Mouse (Mus musculus): ENCODE measurements at regions not wholly inside any gene's neighbourhood (a gene's known extent, or its start where the extent isn't known, plus 50 kb on each side); places are given as distances from the start of the nearest gene placed in this dataset.

DNA sequence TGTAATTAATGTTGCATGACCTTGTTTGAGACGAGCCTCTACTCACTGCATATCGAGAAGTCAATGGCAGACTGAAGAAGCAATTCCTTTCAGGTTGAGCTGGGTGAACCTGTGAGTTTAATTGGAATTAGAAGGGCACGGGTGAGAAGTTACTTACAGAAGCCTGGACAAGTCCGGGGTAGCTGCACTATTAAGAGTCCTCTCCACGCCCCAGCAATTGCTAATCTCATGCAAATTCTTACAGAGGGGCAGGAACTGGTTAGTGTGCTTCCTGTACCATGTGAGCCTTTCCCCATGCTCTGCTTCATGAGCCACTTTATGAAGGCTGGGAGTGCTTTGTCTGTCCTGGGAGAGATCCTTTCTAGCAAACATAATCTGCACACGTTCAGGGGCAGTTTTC is 142.5 kb downstream of the Dkk1 start:
- Histone ChIP-seq H3K36me3 (ENCODE audit: control insufficient read depth, insufficient read depth) (no peaks in the 10 kb centered on the region), H3K4me3 (no peak overlapping the region), H3ac (ENCODE audit: control insufficient read depth, insufficient read length) (no peak overlapping the region), H3K4me2 (ENCODE audit: low read depth) (no peak overlapping the region), H3K79me2 (ENCODE audit: control insufficient read depth, insufficient read depth) (no peaks in the 10 kb centered on the region), H3K27me3 (ENCODE audit: control insufficient read depth, insufficient read depth, insufficient read length) (no peaks in the 10 kb centered on the region)
- TF ChIP-seq USF1 (IDR thresholded peaks at IDR 0.05; ENCODE audit: low read depth) (no peak), REST (IDR thresholded peaks at IDR 0.05; ENCODE audit: insufficient read depth, insufficient read length) (no peak), TCF12 (IDR thresholded peaks at IDR 0.05; ENCODE audit: insufficient read depth, poor library complexity, severe bottlenecking) (no peak), POLR2A (IDR thresholded peaks at IDR 0.05; ENCODE audit: insufficient read length, low read depth) (no peak), SRF (IDR thresholded peaks at IDR 0.05; ENCODE audit: control insufficient read depth, insufficient read length, low read depth) (no peak)

DNA sequence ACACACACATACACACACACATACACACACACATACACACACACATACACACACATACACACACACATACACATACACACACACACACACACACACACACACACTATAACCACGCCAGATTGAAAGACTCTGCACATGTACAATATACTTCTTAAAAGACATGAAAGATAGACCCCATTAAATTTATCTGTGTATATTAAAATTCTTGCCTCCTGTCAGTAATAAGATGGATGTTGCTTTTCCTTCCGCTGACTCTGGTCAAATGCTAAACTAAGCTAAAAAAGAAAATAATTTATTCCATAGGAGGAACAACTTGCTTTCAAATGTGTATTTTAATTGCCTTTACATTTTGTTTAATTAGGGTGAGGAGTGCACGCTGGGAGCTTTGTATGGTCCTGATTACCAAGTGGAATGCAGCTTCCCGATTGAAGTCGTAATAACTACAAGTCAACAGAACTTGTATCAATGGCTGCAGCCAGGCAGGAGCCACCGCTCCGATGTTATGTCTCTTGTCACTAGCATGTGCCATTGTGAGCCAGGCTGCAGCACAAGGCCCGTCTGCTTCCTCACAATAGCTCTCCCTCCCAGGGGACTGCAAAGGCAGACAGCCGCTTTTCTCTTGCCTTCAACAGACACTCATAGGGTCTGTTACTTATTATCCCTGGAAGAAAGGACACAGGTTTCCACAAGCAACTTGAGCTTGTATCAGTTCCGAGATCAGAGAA is 129.7 kb downstream of the Dkk1 start:
- no peak overlapping the region for H3K4me3 ChIP-seq
- TF ChIP-seq CEBPB (IDR thresholded peaks at IDR 0.05; ENCODE audit: insufficient read depth, poor library complexity, severe bottlenecking) (no peak), MYOD1 (IDR thresholded peaks at IDR 0.05; ENCODE audit: control insufficient read depth in 1 of 3, insufficient read length in 2 of 3, low read depth in 2 of 3) (no peak), TCF12 (IDR thresholded peaks at IDR 0.05; ENCODE audit: insufficient read depth, poor library complexity, severe bottlenecking) (no peak), MAX (IDR thresholded peaks at IDR 0.05; ENCODE audit: low read depth) (no peak), REST (IDR thresholded peaks at IDR 0.05; ENCODE audit: insufficient read depth, insufficient read length) (no peak), USF1 (IDR thresholded peaks at IDR 0.05; ENCODE audit: low read depth) (no peak), TCF3 (IDR thresholded peaks at IDR 0.05; ENCODE audit: insufficient read length, low read depth) (no peak), SRF (IDR thresholded peaks at IDR 0.05; ENCODE audit: control insufficient read depth, insufficient read length, low read depth) (no peak), MYOG (IDR thresholded peaks at IDR 0.05; ENCODE audit: control insufficient read depth in 1 of 3, insufficient read depth in 1 of 3, insufficient read length in 2 of 3, low read depth in 2 of 3) (no peak), E2F4 (IDR thresholded peaks at IDR 0.05; ENCODE audit: insufficient read depth) (no peak), POLR2A (IDR thresholded peaks at IDR 0.05; ENCODE audit: insufficient read length, low read depth) (no peak), POLR2AphosphoS2 (IDR thresholded peaks at IDR 0.05; ENCODE audit: insufficient read length, low read depth) (no peak)
- H3K4me2 ChIP-seq (ENCODE audit: low read depth) = no peak overlapping the region
- H3K36me3 ChIP-seq (ENCODE audit: control insufficient read depth, insufficient read depth) = no peaks in the 10 kb centered on the region
- no peaks in the 10 kb centered on the region for H3K79me2 ChIP-seq (ENCODE audit: control insufficient read depth, insufficient read depth)
- H3K27me3 ChIP-seq (ENCODE audit: control insufficient read depth, insufficient read depth, insufficient read length) = no peaks in the 10 kb centered on the region
- no peak overlapping the region for H3ac ChIP-seq (ENCODE audit: control insufficient read depth, insufficient read length)

DNA sequence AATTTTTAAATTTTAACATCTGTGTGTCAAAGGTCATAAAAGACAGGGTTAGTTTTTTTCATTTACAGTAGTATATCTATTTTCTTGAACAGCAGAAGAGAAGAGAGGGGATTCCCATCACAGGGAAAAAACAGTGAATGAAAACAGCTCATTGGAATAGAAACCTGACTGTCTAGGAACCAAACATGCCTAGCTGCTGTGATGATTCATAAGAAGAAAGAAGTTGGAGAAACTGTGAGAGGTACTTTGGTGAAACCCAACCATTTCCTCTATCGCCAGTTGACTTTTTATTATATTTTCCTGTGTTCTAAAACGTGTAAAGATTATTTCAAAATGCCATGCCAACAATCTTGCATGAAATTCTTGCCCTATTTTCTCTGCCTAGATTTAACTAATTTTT is 123.8 kb downstream of the Dkk1 start:
- no peak overlapping the region for H3K4me3 ChIP-seq
- TF ChIP-seq CEBPB (IDR thresholded peaks at IDR 0.05; ENCODE audit: insufficient read depth, poor library complexity, severe bottlenecking) (no peak), MYOD1 (IDR thresholded peaks at IDR 0.05; ENCODE audit: control insufficient read depth in 1 of 3, insufficient read length in 2 of 3, low read depth in 2 of 3) (no peak), E2F4 (IDR thresholded peaks at IDR 0.05; ENCODE audit: insufficient read depth) (no peak), POLR2AphosphoS2 (IDR thresholded peaks at IDR 0.05; ENCODE audit: insufficient read length, low read depth) (no peak), TCF3 (IDR thresholded peaks at IDR 0.05; ENCODE audit: insufficient read length, low read depth) (no peak), SRF (IDR thresholded peaks at IDR 0.05; ENCODE audit: control insufficient read depth, insufficient read length, low read depth) (no peak), USF1 (IDR thresholded peaks at IDR 0.05; ENCODE audit: low read depth) (no peak), MAX (IDR thresholded peaks at IDR 0.05; ENCODE audit: low read depth) (no peak), MYOG (IDR thresholded peaks at IDR 0.05; ENCODE audit: control insufficient read depth in 1 of 3, insufficient read depth in 1 of 3, insufficient read length in 2 of 3, low read depth in 2 of 3) (no peak), REST (IDR thresholded peaks at IDR 0.05; ENCODE audit: insufficient read depth, insufficient read length) (no peak), POLR2A (IDR thresholded peaks at IDR 0.05; ENCODE audit: insufficient read length, low read depth) (no peak), TCF12 (IDR thresholded peaks at IDR 0.05; ENCODE audit: insufficient read depth, poor library complexity, severe bottlenecking) (no peak)
- no peaks in the 10 kb centered on the region for H3K36me3 ChIP-seq (ENCODE audit: control insufficient read depth, insufficient read depth)
- no peak overlapping the region for H3ac ChIP-seq (ENCODE audit: control insufficient read depth, insufficient read length)
- no peak overlapping the region for H3K4me2 ChIP-seq (ENCODE audit: low read depth)
- no peaks in the 10 kb centered on the region for H3K27me3 ChIP-seq (ENCODE audit: control insufficient read depth, insufficient read depth, insufficient read length)
- H3K79me2 ChIP-seq (ENCODE audit: control insufficient read depth, insufficient read depth) = no peaks in the 10 kb centered on the region

DNA sequence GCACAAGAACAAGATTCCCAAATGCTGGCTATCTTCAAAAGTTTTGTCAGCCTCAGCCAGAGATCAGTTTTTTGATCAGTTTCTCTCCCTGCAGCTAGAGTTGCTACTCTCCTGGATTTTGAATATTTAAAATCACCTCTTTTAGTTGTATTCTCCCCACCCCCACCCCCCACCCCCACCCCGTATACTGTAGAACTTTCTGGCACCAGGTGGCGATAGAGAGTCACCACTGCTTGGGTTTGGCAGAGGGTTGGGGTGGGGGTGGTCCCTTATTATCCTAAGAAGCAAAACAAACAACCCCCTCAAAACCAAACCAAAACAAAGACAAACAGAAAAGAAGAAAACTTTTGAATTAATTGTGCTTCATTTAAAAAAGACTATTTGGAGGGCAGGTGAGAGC is 122.0 kb downstream of the Dkk1 start:
- no peak for TF ChIP-seq POLR2A (IDR thresholded peaks at IDR 0.05; ENCODE audit: insufficient read length, low read depth)
- TF ChIP-seq MYOD1 (IDR thresholded peaks at IDR 0.05; ENCODE audit: control insufficient read depth in 1 of 3, insufficient read length in 2 of 3, low read depth in 2 of 3) = no peak
- TF ChIP-seq POLR2AphosphoS2 (IDR thresholded peaks at IDR 0.05; ENCODE audit: insufficient read length, low read depth) = no peak
- no peak for TF ChIP-seq USF1 (IDR thresholded peaks at IDR 0.05; ENCODE audit: low read depth)
- no peak for TF ChIP-seq MAX (IDR thresholded peaks at IDR 0.05; ENCODE audit: low read depth)
- no peak for TF ChIP-seq E2F4 (IDR thresholded peaks at IDR 0.05; ENCODE audit: insufficient read depth)
- TF ChIP-seq MYOG (IDR thresholded peaks at IDR 0.05; ENCODE audit: control insufficient read depth in 1 of 3, insufficient read depth in 1 of 3, insufficient read length in 2 of 3, low read depth in 2 of 3) = no peak
- TF ChIP-seq CEBPB (IDR thresholded peaks at IDR 0.05; ENCODE audit: insufficient read depth, poor library complexity, severe bottlenecking) = no peak
- no peak for TF ChIP-seq TCF3 (IDR thresholded peaks at IDR 0.05; ENCODE audit: insufficient read length, low read depth)
- no peak for TF ChIP-seq SRF (IDR thresholded peaks at IDR 0.05; ENCODE audit: control insufficient read depth, insufficient read length, low read depth)
- no peak for TF ChIP-seq TCF12 (IDR thresholded peaks at IDR 0.05; ENCODE audit: insufficient read depth, poor library complexity, severe bottlenecking)
- TF ChIP-seq REST (IDR thresholded peaks at IDR 0.05; ENCODE audit: insufficient read depth, insufficient read length) = no peak
- no peaks in the 10 kb centered on the region for H3K79me2 ChIP-seq (ENCODE audit: control insufficient read depth, insufficient read depth)
- H3K4me2 ChIP-seq (ENCODE audit: low read depth) = no peak overlapping the region

More for the DNA sequence above, 122.0 kb downstream of the Dkk1 start:
- no peaks in the 10 kb centered on the region for H3K36me3 ChIP-seq (ENCODE audit: control insufficient read depth, insufficient read depth)
- no peak overlapping the region for H3ac ChIP-seq (ENCODE audit: control insufficient read depth, insufficient read length)
- H3K27me3 ChIP-seq (ENCODE audit: control insufficient read depth, insufficient read depth, insufficient read length) = no peaks in the 10 kb centered on the region
- no peak overlapping the region for H3K4me3 ChIP-seq
